Mouse (Mus musculus) Patski (cell line): ENCODE data around the gene Map4k3. TPM values are rescaled to one million over a fixed set of nuclear protein-coding genes. Genes with fewer than 3 reads are reported as not detected.
"Not testable (repeated sequence)": the region's sequence is repeated elsewhere in the genome, so short reads cannot be mapped to it uniquely, and the experiment has no call there.

Experiments used
- ATAC-seq: fragments of 100-300 bp; one replicate; pipeline ENCODE4 v1.8.0; 2021
- CTCF ChIA-PET: fragments of 350-600 bp; sonication (Branson Sonifier 250); formaldehyde crosslinking; loops from one replicate; lab custom pipeline; 2022; ENCODE audit warnings: inconsistent platforms; lab: Charles Lee
- POLR2A ChIA-PET: fragments of 350-600 bp; sonication (Branson Sonifier 250); formaldehyde crosslinking; loops from one replicate; lab custom pipeline; 2022; ENCODE audit warnings: antibody characterized with exemption, inconsistent platforms; lab: Charles Lee
- DNase-seq: peaks from one replicate; pipeline ENCODE4 v3.0.0-alpha.2; 2011; ENCODE audit warnings: low read depth, low spot score
- H3K27me3 ChIP-seq: fragments of 371-371 bp; one replicate; pipeline ENCODE4 v1.5.1; 2021
- CTCF ChIP-seq: fragments of 100-300 bp; IDR thresholded peaks from one replicate; pipeline ENCODE4 v1.5.1; 2021
- in situ Hi-C: fragments of 300-500 bp; cut with MboI; formaldehyde crosslinking; loops from 3 replicates; pipeline ENCODE4 v1.11.1; 2018; ENCODE audit warnings: low pct_unique_long_range_greater_than_20kb, mixed read lengths
- polyA plus RNA-seq: library from polyadenylated mRNA; unstranded; gene quantifications from one replicate; pipeline ENCODE4 v1.2.3, GENCODE M21; 2021

The Map4k3 gene
- polyA plus RNA-seq, 1 experiment from 2014 or later: 94.2 TPM

GRCm38 (mm10) chr17:80546846-80547245, 181.4 kb downstream of the Map4k3 start:
- ChIA-PET CTCF (interaction anchor here (1.7 kb wide), 1 partner anchor 14 kb away, joined by 3 read pairs; no protein-coding TSS in a partner anchor), POLR2A (no interaction called here)
- peaks cover 6% of the 10 kb centered on the region for H3K27me3 ChIP-seq
- ATAC-seq (no peak), DNase-seq (no peak)
- no peak for TF ChIP-seq CTCF
- in situ Hi-C loops: no loop called here

DNA sequence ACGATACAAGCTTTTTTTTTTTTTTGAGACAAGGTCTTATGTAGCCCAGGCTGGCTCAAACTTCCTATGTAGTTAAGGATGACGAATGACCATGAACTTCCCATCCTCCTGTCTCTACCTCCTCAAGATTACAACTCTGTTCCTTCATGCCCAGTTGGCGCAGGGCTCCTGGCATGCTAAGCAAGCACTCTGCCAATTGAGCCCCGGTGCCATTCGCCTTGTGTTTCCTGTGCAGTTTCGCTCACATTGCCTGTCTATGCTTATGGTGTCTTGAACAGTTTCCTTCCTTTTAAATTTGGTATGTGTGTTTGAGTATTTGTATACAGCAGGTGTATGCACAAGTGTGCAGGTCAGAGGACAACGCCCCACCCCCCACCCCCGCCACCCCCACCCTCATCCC, 182.1 kb downstream of the Map4k3 start:
- TF ChIP-seq CTCF: no peak
- peaks cover 6% of the 10 kb centered on the region for H3K27me3 ChIP-seq
- POLR2A ChIA-PET: no interaction called here
- CTCF ChIA-PET: no interaction called here
- in situ Hi-C loops: no loop called here
- DNase-seq (no peak), ATAC-seq (no peak)

DNA sequence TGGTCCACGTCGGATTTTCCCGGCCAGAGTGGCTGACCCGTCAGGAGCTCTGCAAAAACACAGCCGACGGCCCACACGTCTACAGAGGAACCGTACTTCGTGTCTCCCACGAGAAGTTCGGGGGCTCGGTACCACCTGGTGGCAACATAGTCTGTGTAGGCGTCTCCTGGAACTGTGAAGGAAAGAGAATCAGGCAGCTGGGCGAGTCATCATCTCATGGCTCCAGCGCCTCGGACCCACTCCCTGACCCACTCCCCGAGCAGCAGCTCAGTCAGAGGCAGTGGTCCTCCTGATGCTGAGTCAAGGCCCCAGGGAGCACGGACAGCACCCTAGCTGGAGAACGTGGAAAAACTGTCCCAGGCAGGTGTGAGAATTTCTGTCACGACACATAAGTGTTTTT, 184.6 kb downstream of the Map4k3 start:
- POLR2A ChIA-PET: no interaction called here

DNA sequence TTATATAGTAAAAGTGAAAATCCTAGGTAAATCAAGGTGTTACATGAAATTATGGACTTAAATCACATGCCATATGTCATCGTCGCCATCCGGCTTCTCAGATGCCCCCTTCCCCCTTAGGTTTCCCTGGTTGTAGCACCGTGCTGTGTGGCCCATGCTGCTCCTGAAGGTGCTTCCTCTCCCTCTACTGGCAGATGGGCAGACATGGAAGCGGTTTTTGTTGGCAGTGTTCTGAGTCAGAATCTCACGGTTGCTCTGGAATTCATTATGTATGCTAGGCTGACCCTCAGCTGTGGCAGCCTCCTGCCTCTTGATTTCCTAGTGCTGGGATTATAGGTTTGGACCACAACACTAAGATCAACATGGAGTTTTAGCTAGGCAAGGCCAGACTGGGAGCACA, 191.1 kb downstream of the Map4k3 start:
- in situ Hi-C loops: no loop called here
- ChIA-PET POLR2A (no interaction called here), CTCF (interaction anchor here (1.4 to 3.4 kb wide), 2 partner anchors 23 to 82 kb away, joined by 4 to 13 read pairs; no protein-coding TSS in a partner anchor)
- no peak for TF ChIP-seq CTCF
- H3K27me3 ChIP-seq: no peaks in the 10 kb centered on the region
- ATAC-seq: peak; percentile 65
- DNase-seq: no peak

More for the DNA sequence above, 184.6 kb downstream of the Map4k3 start:
- CTCF ChIA-PET: no interaction called here
- no peak for TF ChIP-seq CTCF
- peaks cover 6% of the 10 kb centered on the region for H3K27me3 ChIP-seq
- ATAC-seq (no peak), DNase-seq (no peak)
- in situ Hi-C loops: no loop called here

DNA sequence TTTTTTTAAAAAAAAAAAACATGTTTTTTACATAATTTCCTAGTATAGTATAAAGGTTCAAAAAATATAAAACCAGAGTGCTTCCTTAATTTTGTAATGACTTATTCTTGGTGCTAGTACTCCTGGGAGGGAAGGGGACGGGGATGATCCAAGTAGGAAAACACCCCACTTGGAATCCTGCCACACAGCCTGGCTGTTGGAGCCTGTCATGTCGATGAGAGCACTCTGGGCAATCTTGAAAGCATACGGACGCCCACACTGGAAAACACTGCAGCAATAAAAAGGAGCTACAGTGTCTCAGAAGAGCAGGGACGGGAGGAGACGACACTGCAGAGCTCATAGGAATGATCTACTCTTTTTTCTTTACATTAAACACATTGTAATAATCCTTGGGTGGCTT, 192.7 kb downstream of the Map4k3 start:
- ATAC-seq: no peak
- DNase-seq: no peak
- H3K27me3 ChIP-seq: no peaks in the 10 kb centered on the region
- in situ Hi-C loops: no loop called here
- ChIA-PET POLR2A (interaction anchor here (0.6 kb wide), 1 partner anchor 10 kb away, joined by 3 read pairs; no protein-coding TSS in a partner anchor), CTCF (no interaction called here)
- no peak for TF ChIP-seq CTCF

- CTCF ChIA-PET, POLR2A ChIA-PET, H3K27me3 ChIP-seq, in situ Hi-C loops, ATAC-seq, DNase-seq: not testable (repeated sequence)
Observed at GRCm38 (mm10) chr17:80531351-80531750, 196.9 kb downstream of the Map4k3 start.

Other genes with a start within 250 kb of the Map4k3 start
- 23.2 TPM for gene Sos1, start 248.0 kb downstream of the Map4k3 start, polyA plus RNA-seq
- gene Cdkl4, start 150.7 kb downstream of the Map4k3 start, polyA plus RNA-seq: 0.04 TPM
- 13.4 TPM for gene Tmem178, start 216.1 kb upstream of the Map4k3 start, polyA plus RNA-seq